Mouse (Mus musculus) kidney, postnatal 36 days (tissue): ENCODE measurements at regions not wholly inside any gene's neighbourhood (a gene's known extent, or its start where the extent isn't known, plus 50 kb on each side); places are given as distances from the start of the nearest gene placed in this dataset.
A peak's percentile ranks its signal among the peaks of the same experiment; 100 is the strongest.

ENCODE experiments used
- DNase-seq, 2 experiments: peaks; one replicate each; pipeline ENCODE4 v3.0.0; 2021 to 2022; ENCODE audit warnings: mixed read lengths in 2 of 2

DNA sequence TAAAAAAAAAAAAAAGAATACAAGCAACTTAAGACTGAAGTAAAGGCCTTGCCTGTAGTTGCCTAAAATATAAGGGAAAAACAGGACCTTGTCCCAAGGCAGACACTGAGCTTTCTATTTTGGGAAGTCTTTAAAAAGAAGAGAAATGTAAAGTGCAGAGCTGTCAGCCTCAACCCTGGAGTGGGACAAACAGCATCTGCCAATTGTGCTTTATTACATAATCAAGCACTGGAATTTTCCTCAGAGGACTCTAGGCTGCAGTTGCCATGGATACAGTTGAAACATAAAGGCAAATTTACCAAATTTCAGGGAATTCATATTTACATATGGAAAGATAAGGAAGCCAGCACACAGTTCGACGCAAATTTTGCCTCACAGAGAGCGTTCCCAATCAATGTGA is 406.7 kb downstream of the Gm597 start:
- DNase-seq = no peak

DNA sequence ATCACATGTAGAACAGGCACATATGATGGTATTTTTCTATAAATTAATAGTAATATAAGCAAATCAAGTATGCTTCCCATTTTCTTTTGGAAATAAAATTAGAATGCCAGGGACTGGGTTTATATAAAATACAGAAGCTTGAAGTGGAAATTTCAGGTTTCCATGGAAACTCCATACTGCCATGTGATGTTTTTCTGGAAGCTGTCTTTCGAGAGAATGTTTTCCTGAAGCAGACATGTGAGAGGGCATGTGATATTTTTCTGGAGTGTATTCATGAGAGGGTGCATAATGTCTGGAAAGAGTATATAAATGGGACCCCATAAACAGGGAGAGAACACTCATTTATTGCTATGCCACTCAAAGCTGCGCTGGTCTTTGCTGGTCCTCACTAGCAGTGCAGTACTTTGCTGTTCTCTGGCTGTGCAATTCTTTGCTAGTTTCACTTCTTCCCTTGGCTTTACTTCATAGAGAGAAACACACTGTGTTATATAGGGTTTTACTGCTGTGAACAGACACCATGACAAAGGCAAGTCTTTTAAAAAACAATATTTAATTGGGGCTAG is 430.6 kb downstream of the Gm597 start:
- no peak for DNase-seq

DNA sequence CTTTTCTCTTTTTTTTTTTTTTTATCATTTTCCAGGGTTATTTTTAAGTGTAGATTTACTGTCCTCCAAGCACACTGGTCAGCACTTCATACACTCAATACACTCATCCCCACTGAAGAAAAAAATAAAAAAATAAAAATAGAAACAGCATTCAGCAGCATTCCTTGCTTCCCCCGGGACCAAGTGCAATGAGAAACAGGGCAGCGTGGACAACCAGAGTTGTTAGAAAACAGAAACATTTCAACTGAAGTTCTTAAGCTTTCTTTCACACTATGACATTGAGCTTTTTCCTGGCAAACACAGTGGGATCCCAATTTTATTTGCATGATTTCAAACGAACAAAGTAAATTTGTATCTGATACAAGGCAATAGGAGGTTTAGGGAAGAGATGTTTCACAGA is 431.5 kb downstream of the Gm597 start:
- DNase-seq = peak; percentile 1 to 4

DNA sequence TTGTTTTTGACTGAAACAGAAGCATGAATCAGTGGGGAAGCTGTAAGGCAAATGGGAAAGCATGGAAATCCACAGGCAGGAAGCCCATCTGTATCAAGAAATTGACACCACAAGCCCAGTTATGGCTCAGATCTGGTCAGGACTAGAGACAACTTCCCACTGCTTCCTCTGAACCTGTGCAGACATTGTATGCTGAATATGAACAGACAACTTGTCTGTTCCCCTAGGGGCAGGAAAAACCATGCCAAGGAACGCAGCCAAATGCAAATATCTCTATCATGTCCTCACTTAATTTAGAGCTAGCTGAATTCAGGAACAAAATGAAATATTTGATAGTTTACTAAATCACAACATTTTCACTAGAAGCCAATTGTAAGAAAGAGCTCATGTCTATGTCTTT is 440.0 kb downstream of the Gm597 start:
- DNase-seq = no peak

DNA sequence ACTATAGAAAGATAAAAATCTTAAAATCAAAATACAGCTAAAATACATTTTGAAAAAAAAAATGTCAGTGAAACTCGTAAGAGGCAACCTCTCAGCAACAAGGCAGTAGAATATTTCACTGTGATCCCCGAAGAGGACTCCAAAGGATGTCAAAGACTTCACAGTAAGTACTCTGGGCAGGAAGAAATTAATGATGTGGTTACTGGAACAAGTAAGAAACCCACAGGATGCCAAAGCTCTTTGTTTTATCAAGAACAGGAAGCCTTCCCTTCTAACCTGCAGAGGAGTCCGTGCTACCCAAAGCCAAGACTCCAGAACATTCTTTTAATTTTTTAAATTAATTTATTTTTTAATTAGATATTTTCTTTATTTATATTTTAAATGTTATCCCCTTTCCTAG is 445.7 kb downstream of the Gm597 start:
- no peak for DNase-seq

DNA sequence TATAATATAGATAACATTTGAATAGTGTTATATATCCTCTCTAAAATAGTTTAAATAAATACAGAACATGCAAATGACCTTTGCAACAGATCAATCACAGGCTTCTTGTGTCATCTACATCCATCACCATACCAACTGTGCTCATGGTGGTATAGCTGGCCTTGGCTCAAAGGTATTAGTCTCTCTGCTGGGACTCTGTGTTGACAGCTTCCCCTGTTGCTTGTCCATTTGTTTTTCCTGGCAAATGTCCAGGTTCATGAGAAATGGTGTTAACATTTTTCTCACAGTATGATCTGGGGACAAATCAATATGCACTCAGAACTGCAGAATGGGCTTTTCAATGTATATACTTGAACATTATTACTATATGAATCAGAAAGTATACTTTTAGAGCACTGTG is 448.0 kb downstream of the Gm597 start:
- DNase-seq = no peak

DNA sequence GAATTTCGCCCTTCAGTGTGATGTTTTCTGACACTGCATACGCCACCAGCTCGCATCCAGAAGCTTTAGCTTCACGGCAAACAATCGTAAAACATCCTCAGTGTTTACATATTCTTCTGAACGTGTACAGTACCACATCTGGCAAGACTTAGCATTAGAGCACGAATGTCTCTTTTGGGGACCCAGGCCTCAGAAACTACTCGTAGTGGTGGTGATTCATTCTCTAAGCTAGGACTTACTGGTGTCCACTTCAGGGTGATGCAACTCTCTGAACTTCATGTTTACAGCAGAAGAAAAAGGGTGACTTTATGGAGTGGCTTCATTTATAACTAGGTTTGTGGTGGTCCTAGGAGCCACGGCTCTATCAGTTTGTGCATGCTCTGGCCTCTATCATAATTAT is 451.1 kb downstream of the Gm597 start:
- DNase-seq = no peak

DNA sequence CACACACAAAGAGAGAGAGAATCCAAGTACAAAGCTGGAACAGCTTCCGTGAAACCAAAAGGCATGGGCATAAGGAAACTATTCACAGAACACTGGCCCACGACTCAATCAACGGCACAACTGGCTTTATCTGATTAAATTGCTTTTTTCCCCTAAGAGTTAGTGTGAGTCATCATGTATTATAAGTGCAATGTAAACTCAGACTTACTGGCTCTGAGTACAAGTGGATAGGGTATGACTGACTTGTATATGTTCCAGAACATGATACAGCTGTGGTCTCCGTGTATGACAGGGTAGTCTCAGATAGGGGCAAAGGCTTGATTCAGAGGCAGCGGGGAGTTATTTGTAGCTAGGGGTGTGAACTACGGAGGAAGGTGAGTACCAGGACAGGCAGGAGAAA is 451.5 kb downstream of the Gm597 start:
- DNase-seq = no peak

DNA sequence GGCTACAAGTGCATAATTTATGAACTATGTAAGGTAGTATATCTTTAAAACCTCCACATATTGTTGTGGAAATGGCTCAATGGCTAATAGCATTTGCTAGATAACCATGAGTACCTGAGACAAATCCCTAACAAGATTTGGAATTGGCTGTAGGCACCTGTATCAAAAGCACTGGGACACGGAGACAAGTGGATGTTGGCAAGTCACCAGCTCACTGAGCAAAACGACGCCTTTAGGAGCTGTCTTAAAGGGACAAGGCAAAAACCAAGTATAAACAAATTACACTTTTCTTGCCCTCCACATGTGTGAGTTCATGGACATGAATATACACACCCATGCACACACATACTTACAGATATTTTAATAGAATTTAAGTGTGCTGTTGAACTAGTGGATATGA is 455.9 kb downstream of the Gm597 start:
- DNase-seq = no peak
